Mouse (Mus musculus): Measurements from ENCODE around the gene B3gnt2.
"Not testable (repeated sequence)": the region's sequence is repeated elsewhere in the genome, so short reads cannot be mapped to it uniquely, and the experiment has no call there.

The B3gnt2 gene

DNA sequence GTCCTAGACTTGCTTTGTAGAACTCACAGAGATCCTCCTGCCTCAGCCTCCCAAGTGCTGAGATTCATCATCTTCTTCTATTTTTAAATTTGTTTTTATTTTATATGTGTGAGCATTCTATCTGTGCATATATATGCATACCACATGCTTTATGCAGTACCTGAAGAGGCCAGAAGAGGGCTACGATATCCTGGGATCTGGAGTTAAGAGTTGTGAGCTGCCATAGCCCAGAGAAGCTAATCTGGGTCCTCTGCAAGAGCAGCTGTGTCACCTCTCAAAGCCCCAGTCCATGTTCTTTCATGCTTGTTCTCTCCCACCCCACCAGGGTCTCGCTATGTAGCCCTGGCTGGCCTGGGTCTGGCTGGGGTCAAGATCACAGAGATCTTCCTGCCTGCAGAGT lies 83.2 kb downstream of the B3gnt2 start:
- DNase-seq (ENCODE audit: low spot score in 2 of 2): peak; percentile 43 to 71

GRCm38 (mm10) chr11:22774821-22775220 lies 85.9 kb downstream of the B3gnt2 start:
- DNase-seq (ENCODE audit: low spot score in 2 of 2): peak in 1 of 2 experiments; percentile 17

DNA sequence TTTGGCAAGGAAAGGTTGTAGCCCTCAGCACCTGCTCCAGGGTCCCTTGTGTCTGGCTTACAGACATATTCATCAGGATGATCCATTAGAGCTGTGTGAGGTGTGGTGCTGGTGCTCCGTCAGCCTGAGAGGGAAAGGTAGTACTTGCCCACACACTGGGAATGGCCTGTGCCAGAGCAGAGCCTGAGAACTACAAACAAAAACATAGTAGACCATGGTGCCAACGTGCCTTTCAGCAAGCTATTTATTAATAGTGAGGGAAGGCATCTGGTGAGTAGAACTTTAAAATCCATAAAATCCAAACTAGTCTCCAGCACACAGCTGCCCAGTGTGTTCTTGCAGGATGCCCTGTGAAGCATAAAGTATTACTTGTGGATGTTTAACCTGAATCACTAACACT lies 94.5 kb downstream of the B3gnt2 start:
- peak in 1 of 2 experiments; percentile 34 for DNase-seq (ENCODE audit: low spot score in 2 of 2)

DNA sequence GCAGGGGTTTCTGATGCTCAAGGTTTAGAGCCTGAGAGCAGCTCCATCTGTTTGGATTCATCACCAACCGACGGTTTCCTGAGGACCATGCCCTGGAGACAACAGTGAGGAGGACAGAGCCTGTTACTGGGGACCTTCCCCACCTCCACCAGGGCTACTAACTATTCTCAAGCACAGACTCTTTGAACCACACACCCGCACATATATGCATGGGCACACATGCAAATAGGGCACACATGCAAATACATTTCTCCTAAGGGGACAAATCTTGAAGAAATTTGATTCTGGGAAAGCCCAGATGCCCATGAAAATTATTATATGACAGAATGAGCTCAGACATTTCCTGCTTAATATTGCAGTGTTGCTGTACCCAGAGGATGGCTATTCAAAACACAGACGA lies 95.3 kb downstream of the B3gnt2 start:
- peak in 1 of 2 experiments; percentile 58 for DNase-seq (ENCODE audit: low spot score in 2 of 2)

- peak in 1 of 2 experiments; percentile 53 for DNase-seq (ENCODE audit: low spot score in 2 of 2)
Measured at GRCm38 (mm10) chr11:22763556-22764295, 97.0 kb downstream of the B3gnt2 start.

- peak in 1 of 2 experiments; percentile 52 for DNase-seq (ENCODE audit: low spot score in 2 of 2)
Measured at GRCm38 (mm10) chr11:22763055-22763454, 97.7 kb downstream of the B3gnt2 start.

DNA sequence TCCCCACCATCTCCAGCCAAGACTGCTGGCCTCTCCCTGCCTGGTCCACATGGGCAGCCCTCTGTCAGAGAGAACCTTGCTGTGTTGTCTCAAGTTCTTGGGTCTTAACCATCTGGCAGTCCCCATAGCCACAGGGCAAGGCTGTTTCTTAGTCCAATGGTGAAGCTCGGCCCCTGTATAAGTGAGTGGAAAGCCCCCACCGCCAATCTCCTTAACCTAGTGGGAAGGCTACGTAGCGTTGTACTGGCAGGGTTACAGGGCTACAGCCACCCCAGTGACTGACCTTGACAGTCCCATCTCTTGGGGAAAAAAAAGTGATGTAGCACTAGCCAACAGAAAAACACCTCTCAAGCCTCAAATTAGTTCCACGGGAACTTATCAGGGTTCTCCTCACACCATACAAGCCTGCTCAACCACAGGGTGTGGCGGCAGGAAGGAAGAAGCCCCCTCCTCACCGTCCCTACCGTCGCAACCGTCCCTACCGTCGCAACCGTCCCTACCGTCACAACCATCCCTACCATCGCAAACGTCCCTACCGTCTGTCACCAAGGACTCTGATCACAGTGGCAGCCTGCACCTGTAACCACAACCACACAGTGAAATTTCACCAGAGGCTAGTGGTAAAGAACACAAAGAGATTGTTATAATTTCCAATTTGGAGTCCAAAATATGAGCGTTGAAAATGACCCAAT lies 98.4 kb downstream of the B3gnt2 start:
- peak in 1 of 2 experiments; percentile 59 for DNase-seq (ENCODE audit: low spot score in 2 of 2)

DNA sequence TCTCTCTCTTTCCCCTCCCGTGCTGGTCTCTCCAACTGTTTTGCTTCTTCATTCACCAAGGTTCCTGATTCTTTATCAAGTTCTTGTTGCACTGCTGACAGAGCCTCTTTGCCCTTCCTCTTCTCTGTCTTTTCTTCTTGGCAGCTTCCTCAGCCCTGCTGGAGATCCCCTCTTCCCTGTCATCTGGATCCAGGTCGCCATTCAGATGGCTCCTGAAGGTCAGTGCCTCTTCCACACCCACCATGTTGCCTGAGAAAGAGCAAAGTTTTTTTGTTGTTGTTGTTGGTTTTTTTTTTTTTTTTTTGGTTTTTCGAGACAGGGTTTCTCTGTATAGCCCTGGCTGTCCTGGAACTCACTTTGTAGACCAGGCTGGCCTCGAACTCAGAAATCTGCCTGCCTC lies 101.0 kb downstream of the B3gnt2 start:
- DNase-seq (ENCODE audit: low spot score in 2 of 2): peak in 1 of 2 experiments; percentile 46

GRCm38 (mm10) chr11:22756168-22756980 lies 104.4 kb downstream of the B3gnt2 start:
- no peak for DNase-seq (ENCODE audit: low spot score in 2 of 2)

- no peak for DNase-seq (ENCODE audit: low spot score in 2 of 2)
Measured at GRCm38 (mm10) chr11:22755180-22755579, 105.6 kb downstream of the B3gnt2 start.

GRCm38 (mm10) chr11:22752596-22752995 lies 108.2 kb downstream of the B3gnt2 start:
- no peak for DNase-seq (ENCODE audit: low spot score in 2 of 2)

DNA sequence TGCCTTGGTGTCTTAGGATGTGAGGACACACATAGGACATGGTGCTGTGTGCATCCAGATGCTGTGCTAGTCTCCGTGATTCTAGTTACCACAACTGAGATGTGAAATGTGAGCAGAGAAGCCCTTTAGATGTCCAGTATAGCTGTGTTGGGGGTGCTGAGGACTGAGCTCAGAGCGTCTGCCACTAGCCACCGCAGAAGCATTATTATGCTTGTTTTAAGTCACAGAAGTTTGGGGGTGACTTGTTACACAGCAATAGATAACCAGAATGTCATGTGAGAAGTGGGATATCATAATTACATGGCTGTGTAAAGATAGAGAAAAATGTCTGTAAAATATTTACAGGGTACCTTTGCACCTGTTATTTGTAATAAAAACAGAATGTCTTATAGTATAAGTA lies 109.2 kb downstream of the B3gnt2 start:
- DNase-seq (ENCODE audit: low spot score in 2 of 2): no peak

DNA sequence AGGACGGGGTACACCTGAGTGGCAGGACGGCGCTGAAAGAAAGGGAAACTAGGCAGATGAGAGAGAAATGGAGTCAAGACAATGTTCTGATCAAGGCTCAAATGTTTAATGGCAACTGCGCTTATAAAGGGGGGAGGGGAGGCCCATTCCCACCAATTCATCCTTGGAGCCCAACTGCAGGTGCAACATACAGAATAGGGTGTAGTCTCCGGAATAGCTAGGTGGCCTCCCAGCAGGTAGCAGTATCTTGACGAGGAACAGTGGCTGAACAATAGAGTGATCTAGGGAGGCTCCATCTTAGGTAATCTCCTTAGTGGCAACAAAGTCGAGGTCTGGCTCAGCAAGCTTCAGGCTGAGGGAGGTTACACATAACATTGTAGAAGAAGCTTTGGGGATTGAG lies 113.4 kb downstream of the B3gnt2 start:
- DNase-seq (ENCODE audit: low spot score in 2 of 2): no peak

DNA sequence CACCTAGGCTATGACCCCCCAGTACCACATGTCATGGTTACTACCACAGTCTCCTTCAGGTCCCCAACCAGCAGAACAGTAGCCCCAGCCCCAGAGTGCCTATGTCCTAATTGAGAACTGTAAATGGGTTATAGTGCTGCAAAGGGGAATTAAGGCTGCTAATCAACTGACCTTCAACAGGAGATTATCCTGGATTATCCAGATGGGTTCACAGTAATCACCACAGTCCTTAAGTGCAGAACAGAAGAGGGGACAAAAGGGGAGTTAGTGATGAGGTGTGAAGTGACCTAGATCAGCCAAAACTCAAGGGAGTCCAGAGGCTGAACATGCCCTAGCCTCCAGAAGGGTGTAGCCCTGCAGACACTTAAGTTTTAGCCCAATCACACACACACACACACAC lies 115.4 kb downstream of the B3gnt2 start:
- no peak for DNase-seq (ENCODE audit: low spot score in 2 of 2)

- DNase-seq (ENCODE audit: low spot score in 2 of 2): no peak
Measured at GRCm38 (mm10) chr11:22743561-22744269, 117.0 kb downstream of the B3gnt2 start.

GRCm38 (mm10) chr11:22741998-22742626 lies 118.6 kb downstream of the B3gnt2 start:
- no peak for DNase-seq (ENCODE audit: low spot score in 2 of 2)

- DNase-seq (ENCODE audit: low spot score in 2 of 2): no peak
Measured at GRCm38 (mm10) chr11:22741436-22741835, 119.3 kb downstream of the B3gnt2 start.

GRCm38 (mm10) chr11:22739497-22740288 lies 121.1 kb downstream of the B3gnt2 start:
- no peak for DNase-seq (ENCODE audit: low spot score in 2 of 2)

DNA sequence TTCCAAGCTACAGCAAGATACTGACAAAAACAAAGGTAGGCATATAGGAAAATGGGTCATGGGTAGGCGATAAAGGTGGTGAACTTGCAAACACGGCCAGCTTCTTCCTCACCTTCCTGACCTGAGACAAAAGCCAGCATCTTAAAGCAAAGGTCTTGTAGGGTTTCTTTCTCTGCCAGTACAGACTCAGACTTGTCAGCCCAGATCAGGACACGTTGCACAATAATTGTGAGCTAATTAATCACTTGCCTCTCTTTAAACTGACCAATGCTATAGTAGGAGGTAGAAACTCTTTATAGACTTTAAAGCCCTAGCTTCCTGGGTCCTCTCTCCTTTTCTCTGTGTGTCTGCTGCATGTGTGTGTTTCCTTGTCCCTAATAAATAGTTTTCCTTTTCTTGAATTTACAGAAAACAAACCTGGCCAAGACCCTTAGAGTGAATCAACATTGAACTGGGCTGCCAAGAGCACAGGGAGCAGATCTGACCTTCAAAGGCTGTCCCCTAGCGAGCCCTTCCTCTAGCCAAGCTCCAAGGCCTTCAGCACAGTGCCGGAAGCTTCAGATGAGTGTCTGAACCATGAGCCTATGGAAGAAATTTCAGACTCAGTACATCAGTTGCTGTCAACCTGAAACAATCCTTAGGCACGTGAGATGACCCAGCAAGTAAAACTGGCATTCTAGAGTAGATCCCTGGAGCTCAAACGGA lies 124.1 kb downstream of the B3gnt2 start:
- DNase-seq (ENCODE audit: low spot score in 2 of 2): no peak

- DNase-seq (ENCODE audit: low spot score in 2 of 2): not testable (repeated sequence)
Measured at GRCm38 (mm10) chr11:22735128-22735527, 125.6 kb downstream of the B3gnt2 start.
